Mouse (Mus musculus): ENCODE results near the gene Olfr149. TPM values are rescaled to one million over a fixed set of nuclear protein-coding genes. Genes with fewer than 3 reads are reported as not detected.

Gene Olfr149
- polyA plus RNA-seq, 1 experiment from 2014 or later = not detected

- Histone ChIP-seq H3K4me3 (no peak overlapping the region), H3K27ac (peak overlapping the region; percentile 60), H3K9ac (no peak overlapping the region), H3K4me1 (peaks cover 7% of the 10 kb centered on the region), H3K27me3 (replicated peaks) (no peaks in the 10 kb centered on the region), H3K4me2 (no peak overlapping the region), H3K9me3 (no peaks in the 10 kb centered on the region), H3K36me3 (replicated peaks) (no peaks in the 10 kb centered on the region)
- 46% methylated on average over 6 of the region's 6 CpGs for WGBS
- ATAC-seq (replicated peaks) = peak; percentile 91
Measured at GRCm38 (mm10) chr9:39654756-39655396, 52.0 kb downstream of the Olfr149 start.

Other genes with a start within 250 kb of the Olfr149 start
- gene Olfr955, start 235.2 kb downstream of the Olfr149 start, polyA plus RNA-seq (2015; fragmentation: Nextera tagmentation; extraction: Ambion mirVana) = not detected in 2 replicates
- not detected in 2 replicates for gene Olfr44, start 213.1 kb downstream of the Olfr149 start, polyA plus RNA-seq (2015; fragmentation: Nextera tagmentation; extraction: Ambion mirVana)
- not detected in 2 replicates for gene Olfr957, start 191.3 kb downstream of the Olfr149 start, polyA plus RNA-seq (2015; fragmentation: Nextera tagmentation; extraction: Ambion mirVana)
- gene Olfr958, start 153.1 kb downstream of the Olfr149 start, polyA plus RNA-seq (2015; fragmentation: Nextera tagmentation; extraction: Ambion mirVana) = not detected in 2 replicates
- gene Olfr959, start 131.5 kb downstream of the Olfr149 start, polyA plus RNA-seq (2015; fragmentation: Nextera tagmentation; extraction: Ambion mirVana) = not detected in 2 replicates
- gene AW551984, start 102.7 kb downstream of the Olfr149 start, polyA plus RNA-seq (2015; fragmentation: Nextera tagmentation; extraction: Ambion mirVana) = 172 and 184 TPM in 2 replicates
- gene Olfr148, start 96.5 kb downstream of the Olfr149 start, polyA plus RNA-seq (2015; fragmentation: Nextera tagmentation; extraction: Ambion mirVana) = not detected in 2 replicates
- not detected in 2 replicates for gene Olfr960, start 85.7 kb downstream of the Olfr149 start, polyA plus RNA-seq (2015; fragmentation: Nextera tagmentation; extraction: Ambion mirVana)
- not detected in 2 replicates for gene Olfr961, start 62.0 kb downstream of the Olfr149 start, polyA plus RNA-seq (2015; fragmentation: Nextera tagmentation; extraction: Ambion mirVana)
- not detected in 2 replicates for gene Olfr963, start 39.9 kb downstream of the Olfr149 start, polyA plus RNA-seq (2015; fragmentation: Nextera tagmentation; extraction: Ambion mirVana)
- gene Olfr965, start 4.2 kb upstream of the Olfr149 start, polyA plus RNA-seq (2015; fragmentation: Nextera tagmentation; extraction: Ambion mirVana) = not detected in 2 replicates
- not detected in 2 replicates for gene Olfr150, start 23.9 kb upstream of the Olfr149 start, polyA plus RNA-seq (2015; fragmentation: Nextera tagmentation; extraction: Ambion mirVana)
- gene Olfr967, start 39.1 kb upstream of the Olfr149 start, polyA plus RNA-seq (2015; fragmentation: Nextera tagmentation; extraction: Ambion mirVana) = not detected in 2 replicates
- gene Olfr968, start 76.1 kb upstream of the Olfr149 start, polyA plus RNA-seq (2015; fragmentation: Nextera tagmentation; extraction: Ambion mirVana) = not detected in 2 replicates
- gene Olfr969, start 83.8 kb upstream of the Olfr149 start, polyA plus RNA-seq (2015; fragmentation: Nextera tagmentation; extraction: Ambion mirVana) = not detected in 2 replicates
- not detected in 2 replicates for gene Olfr970, start 101.7 kb upstream of the Olfr149 start, polyA plus RNA-seq (2015; fragmentation: Nextera tagmentation; extraction: Ambion mirVana)
- gene Olfr971, start 129.8 kb upstream of the Olfr149 start, polyA plus RNA-seq (2015; fragmentation: Nextera tagmentation; extraction: Ambion mirVana) = not detected in 2 replicates
- gene Olfr972, start 159.3 kb upstream of the Olfr149 start, polyA plus RNA-seq (2015; fragmentation: Nextera tagmentation; extraction: Ambion mirVana) = not detected in 2 replicates
- not detected in 2 replicates for gene Olfr229, start 200.2 kb upstream of the Olfr149 start, polyA plus RNA-seq (2015; fragmentation: Nextera tagmentation; extraction: Ambion mirVana)
- gene Olfr974, start 230.4 kb upstream of the Olfr149 start, polyA plus RNA-seq (2015; fragmentation: Nextera tagmentation; extraction: Ambion mirVana) = not detected in 2 replicates
- gene Olfr975, start 244.9 kb upstream of the Olfr149 start, polyA plus RNA-seq (2015; fragmentation: Nextera tagmentation; extraction: Ambion mirVana) = 0.09 TPM in 1 of 2 replicates, not detected in the other